Mouse (Mus musculus): ENCODE measurements at regions not wholly inside any gene's neighbourhood (a gene's known extent, or its start where the extent isn't known, plus 50 kb on each side); places are given as distances from the start of the nearest gene placed in this dataset.

DNA sequence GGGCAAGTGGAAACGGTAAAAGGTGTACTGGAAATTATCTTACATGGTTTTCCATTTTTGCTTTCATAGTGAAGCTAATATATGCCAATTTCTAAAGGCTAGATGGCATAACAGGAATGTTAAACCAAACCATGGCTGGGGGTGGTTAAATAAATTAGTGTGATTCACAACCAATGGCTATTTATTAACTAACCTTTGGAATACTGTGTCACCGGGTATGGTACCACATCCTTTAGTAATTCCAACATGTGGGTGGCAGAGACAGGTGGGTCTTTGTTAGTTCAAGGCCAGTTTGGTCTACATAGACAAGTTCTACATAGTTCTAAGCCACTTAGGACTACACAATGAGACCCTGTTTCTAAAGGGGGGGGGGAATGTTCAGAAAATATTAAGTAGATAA is 179.8 kb upstream of the Plxnc1 start:
- in situ Hi-C loops (cut with MboI, MseI) = no loop called here

DNA sequence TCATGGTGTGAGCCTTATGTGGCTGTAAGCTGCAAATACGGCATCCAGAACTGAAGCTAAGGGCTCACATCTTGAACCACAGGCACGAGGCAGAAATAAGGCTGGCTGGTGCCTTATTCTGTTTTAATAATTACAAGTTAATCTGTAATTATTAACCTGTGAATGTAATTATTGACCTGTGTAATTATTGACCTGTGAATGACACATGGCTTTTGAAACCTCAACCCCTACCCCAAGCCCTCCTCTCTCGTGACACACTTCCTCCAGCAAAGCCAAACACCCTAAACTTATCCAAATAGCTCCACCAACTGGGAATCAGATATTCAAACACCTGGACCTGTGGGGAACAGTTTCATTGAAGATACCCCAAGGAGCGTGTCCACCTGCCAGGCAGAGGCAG is 175.4 kb upstream of the Plxnc1 start:
- in situ Hi-C loops (cut with MboI, MseI) = no loop called here

DNA sequence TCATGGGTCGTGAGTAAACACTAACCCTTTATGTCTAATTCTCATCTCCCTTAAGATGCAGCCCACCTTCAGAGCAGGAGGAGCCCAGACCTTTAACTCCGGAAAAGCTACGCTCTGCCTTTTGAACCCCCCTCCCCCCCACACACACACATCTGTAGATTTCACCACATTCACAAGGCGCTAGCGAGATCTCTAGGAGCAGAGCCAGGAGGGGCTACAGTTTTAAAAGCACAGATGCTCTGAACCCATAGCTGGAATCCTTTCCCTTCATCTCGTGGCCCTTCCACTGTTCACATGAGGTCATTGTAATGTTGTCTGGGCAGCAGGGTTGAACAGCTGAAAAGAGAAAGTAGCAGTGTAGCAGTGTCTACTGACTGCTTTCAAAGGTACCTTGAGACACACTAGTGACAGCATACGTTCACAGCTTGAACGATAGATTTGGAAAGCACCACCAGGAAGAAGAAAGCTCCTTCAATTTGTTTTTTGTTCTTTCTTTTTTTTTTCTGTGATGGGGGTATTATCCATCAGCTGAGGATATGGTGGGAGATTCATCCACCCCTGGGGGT is 174.2 kb upstream of the Plxnc1 start:
- in situ Hi-C loops (cut with MboI, MseI) = no loop called here

DNA sequence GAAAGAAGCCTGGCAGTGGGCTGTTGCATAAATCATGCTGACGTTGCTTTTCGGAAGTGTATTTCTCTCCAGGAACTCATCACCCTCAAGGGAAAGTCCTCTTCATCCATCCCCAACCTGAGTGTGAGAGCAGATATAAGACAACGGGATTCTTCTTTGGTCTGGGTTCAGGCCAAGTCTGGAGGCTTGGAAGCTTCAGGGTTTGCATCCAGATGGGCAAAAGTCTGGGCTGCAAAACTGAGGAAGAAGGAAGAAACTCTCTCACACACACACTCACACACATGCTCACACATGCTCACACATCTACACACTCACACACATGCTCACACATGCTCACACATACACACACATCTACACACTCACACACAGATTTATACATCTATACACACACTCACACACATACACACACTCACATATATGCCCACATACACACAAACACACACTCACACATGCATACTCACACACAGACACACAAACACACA is 173.1 kb upstream of the Plxnc1 start:
- in situ Hi-C loops (cut with MboI, MseI) = no loop called here

DNA sequence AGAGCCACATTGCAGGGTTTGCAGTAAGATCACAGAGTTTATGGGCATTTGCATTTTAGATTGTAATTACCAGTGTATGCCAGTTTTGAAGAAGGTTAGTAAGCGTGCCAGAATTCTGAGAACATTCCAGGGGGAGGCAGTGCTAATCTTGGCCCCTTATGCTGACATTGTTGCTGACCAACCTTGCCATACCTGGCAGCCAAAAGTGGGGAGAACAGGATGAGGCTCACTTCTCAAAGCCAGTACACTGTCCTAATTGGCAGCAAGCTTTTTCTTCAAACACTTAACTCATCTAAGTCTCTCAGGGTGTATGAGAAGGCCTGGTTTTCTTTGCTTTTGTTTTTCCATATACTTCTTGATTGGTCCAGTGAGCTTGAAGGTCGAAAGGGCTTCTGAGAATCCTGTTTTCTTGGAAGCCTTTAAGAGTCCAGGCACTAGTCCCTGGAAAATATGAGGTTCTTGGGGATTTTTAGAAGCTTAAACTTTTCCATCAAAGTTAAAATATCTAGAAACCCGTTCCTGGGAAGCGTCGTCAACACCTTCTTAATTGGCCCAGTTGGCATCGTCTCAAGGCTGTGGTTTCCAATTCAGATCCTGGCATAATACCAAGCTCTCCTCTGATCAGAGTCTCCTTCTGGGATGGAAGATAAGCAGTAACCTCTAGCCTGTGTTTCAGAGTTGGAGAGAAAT is 172.6 kb upstream of the Plxnc1 start:
- in situ Hi-C loops (cut with MboI, MseI) = no loop called here

- in situ Hi-C loops (cut with MboI, MseI) = no loop called here
These were observed 172.0 kb upstream of the Plxnc1 start for GRCm38 (mm10) chr10:95116579-95117011.

DNA sequence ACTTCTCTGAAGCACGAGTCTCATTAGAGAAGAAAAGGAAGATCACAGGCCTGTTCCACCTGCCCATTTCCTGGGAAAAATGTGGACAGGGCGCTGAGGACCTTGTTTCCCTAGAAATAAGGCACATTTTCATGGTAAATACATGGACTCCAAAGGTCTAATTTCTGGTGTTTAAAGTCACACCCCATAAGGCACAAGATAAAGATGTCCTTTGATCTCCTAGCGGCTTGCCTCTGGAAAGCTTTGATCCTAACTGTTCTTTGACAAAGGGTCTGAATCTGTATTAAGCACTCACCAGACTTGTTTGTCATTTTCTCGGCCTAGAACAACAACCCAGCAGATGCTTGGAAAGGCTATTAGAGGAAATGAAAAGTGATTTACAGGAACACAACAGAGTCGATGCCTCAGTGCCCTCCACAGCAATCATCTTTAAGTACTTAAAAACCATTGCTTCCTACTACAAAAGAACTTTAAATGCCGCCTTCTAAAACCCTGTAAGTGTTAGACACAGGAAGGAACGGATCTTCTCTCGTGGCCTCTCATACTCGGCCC is 168.3 kb upstream of the Plxnc1 start:
- in situ Hi-C loops (cut with MboI, MseI) = no loop called here

DNA sequence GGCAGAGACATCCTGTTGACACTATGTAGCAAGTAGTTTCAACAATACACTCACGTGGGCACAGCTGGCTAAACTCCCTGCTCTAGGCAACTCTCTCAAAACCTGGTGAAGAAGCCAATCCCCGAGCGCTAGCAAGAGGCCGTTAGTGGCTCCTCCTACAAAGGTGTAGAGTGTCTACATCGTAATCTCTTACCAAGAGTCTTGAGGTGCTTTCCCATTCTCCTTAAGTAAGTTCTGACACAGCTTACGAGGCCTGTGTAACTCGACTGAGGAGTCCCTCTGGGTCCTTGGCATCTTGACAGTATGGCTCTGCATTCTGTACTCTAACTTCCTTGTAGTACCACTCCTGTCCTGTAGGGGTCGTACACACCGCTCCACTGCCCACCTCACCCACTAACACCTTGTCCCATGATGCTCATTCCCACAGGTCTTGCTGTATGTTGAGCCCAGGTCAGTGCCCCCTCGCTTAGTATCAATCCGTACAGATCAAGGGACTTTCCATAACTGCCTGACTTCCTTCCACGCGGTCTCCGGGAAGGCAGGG is 167.7 kb upstream of the Plxnc1 start:
- in situ Hi-C loops (cut with MboI, MseI) = no loop called here

DNA sequence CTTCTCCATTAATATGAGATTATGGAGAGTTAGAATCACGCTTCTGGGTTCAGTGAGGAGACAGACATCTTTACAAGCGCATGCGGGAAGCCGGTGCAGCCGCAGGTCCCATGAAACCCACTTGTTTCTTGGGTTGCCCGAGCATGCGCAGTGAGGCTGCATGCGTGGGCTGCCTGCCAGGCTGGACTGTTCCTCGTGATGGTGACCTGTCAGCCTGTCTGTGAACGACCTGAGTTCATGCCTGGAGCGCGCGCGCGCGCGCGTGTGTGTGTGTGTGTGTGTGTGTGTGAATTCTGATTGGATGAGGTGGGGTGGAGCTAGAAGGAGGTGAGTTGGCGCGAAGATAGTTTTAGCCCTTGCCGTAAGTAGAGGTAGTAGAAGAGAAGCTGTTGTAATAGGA is 166.2 kb upstream of the Plxnc1 start:
- in situ Hi-C loops (cut with MboI, MseI) = no loop called here

GRCm38 (mm10) chr10:95109576-95109975 is 164.9 kb upstream of the Plxnc1 start:
- in situ Hi-C loops (cut with MboI, MseI) = loop anchor here (10.0 kb wide), 1 partner anchor 95 kb away; no protein-coding TSS in a partner anchor

DNA sequence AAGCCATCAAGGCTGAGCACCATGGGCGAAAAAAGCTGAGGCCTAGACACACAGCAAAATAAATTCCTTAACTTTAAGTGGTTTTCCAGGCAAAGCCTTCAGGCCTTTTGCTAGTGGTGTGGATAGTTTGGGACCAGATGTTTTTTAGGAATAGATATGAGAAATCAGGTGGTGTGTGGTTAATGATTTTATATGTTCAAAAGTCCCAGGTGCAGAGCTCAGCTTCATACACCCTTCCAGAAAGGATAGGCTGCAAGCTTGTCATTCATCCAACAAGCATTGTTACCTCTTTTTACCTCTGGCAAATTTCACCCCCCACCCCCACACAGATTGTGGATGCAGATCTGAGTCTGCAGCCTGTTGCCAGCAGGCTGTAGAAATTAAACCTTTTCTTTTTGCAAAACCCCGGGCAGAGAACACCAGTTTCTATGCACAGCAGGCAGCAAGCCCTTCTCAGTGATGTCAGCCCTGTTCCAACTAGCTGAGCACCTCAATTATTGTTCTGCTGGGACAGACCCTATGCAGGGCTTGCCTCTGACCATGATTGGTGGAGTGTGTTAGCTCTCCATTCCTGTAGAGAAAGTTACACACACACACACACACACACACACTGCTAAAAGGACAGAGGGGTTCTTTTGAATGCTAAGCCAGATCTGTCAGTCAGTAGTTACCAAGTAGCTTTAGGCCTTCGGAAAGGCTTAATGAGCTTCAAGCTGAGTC is 163.1 kb upstream of the Plxnc1 start:
- in situ Hi-C loops (cut with MboI, MseI) = loop anchor here (10.0 kb wide), 1 partner anchor 93 kb away; no protein-coding TSS in a partner anchor

GRCm38 (mm10) chr10:95103808-95104207 is 159.2 kb upstream of the Plxnc1 start:
- in situ Hi-C loops (cut with MboI, MseI) = loop anchor here (10.0 kb wide), 1 partner anchor 89 kb away; no protein-coding TSS in a partner anchor

DNA sequence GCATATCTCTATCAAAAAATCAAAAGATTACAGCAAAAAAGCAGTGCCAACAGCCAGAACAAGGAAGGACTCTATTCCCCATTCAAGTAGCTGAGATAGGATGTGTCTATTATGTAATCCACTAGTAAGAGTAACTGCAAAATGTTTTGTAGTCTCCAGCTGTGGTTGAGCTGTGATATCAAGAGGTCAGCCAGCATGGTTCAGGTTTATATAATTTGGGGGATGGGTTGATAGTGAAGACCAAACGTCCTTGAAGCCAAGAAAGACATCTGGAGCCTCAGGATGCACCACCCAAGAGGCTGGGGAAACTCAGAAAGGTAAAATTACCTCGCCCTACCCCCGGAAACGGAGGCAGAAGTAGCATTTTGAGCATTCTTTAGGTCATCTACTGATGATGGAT is 158.3 kb upstream of the Plxnc1 start:
- in situ Hi-C loops (cut with MboI, MseI) = loop anchor here (10.0 kb wide), 1 partner anchor 88 kb away; no protein-coding TSS in a partner anchor

GRCm38 (mm10) chr10:95099906-95100305 is 155.3 kb upstream of the Plxnc1 start:
- in situ Hi-C loops (cut with MboI, MseI) = loop anchor here (10.0 kb wide), 1 partner anchor 85 kb away; no protein-coding TSS in a partner anchor

GRCm38 (mm10) chr10:95095847-95096246 is 151.2 kb upstream of the Plxnc1 start:
- in situ Hi-C loops (cut with MboI, MseI) = no loop called here

DNA sequence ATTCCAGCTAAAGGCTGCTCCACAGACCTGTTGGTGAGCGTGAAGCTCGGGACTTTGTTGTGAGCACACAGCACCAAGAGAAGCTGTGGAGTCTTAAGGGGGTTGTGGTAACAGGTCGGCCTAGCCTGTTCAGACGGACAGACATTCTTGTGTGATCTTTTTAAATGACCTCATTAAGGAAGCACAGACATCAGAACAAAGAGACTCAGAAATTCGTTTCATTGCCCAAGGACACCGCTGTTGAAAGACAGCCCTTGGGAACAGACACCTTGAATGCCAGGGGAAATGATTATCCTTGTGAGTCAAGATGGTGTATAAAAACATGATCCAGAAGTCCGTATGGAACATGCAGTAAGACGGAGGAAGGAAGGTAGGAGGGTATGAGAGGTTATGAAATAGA is 150.1 kb upstream of the Plxnc1 start:
- in situ Hi-C loops (cut with MboI, MseI) = no loop called here

- in situ Hi-C loops (cut with MboI, MseI) = no loop called here
These were observed 148.6 kb upstream of the Plxnc1 start for GRCm38 (mm10) chr10:95093266-95093665.

GRCm38 (mm10) chr10:95091086-95091485 is 146.5 kb upstream of the Plxnc1 start:
- in situ Hi-C loops (cut with MboI, MseI) = no loop called here

- in situ Hi-C loops (cut with MboI, MseI) = no loop called here
These were observed 146.0 kb upstream of the Plxnc1 start for GRCm38 (mm10) chr10:95090641-95091040.

GRCm38 (mm10) chr10:95090035-95090434 is 145.4 kb upstream of the Plxnc1 start:
- in situ Hi-C loops (cut with MboI, MseI) = no loop called here

- in situ Hi-C loops (cut with MboI, MseI) = no loop called here
These were observed 143.4 kb upstream of the Plxnc1 start for GRCm38 (mm10) chr10:95087864-95088570.

Measured in T-helper 1 cell (primary cell).